Mouse (Mus musculus): ENCODE measurements around the gene Ints3.

GRCm38 (mm10) chr3:90367001-90367632 is 66.3 kb downstream of the Ints3 start:
- TF ChIP-seq EP300 (optimal IDR thresholded peaks at IDR 0.05) (no peak), CTCF (IDR thresholded peaks at IDR 0.05; ENCODE audit: low read depth) (no peak)

Data from stomach, postnatal 0 days (tissue).